Comparison of ENCODE assay signal across 7 mouse cellular contexts in genomic region chr4:126256967-126257881, GRCm38 (mm10). TPM values are rescaled to one million over a fixed set of nuclear protein-coding genes. Genes with fewer than 3 reads are reported as not detected.
DNase-seq lines count a peak whose midpoint lies in the region; ATAC-seq and TF ChIP-seq lines count a peak whose summit lies in the region.

No protein-coding gene starts in this region.

- H3K36me3 ChIP-seq in ES-Bruce4 (ENCODE audit: control insufficient read depth, insufficient read depth, low read length, poor library complexity, severe bottlenecking) = no peaks in the 10 kb centered on the region
- no peaks in the 10 kb centered on the region for H3K36me3 ChIP-seq in forebrain, embryonic 15.5 days
- no peaks in the 10 kb centered on the region for H3K36me3 ChIP-seq in hindbrain, embryonic 16.5 days (ENCODE audit: control insufficient read depth, insufficient read depth, low read length)
- H3K36me3 ChIP-seq in liver, embryonic 12.5 days = no peaks in the 10 kb centered on the region
- H3K36me3 ChIP-seq in neural tube, embryonic 11.5 days (ENCODE audit: control insufficient read depth, insufficient read depth, low read length) = no peaks in the 10 kb centered on the region

- H3K4me1 ChIP-seq in ES-Bruce4 (ENCODE audit: control insufficient read depth, insufficient read depth, low read length) = peaks cover 10% of the 10 kb centered on the region
- H3K4me1 ChIP-seq in bone marrow macrophage, adult 2 months (ENCODE audit: control insufficient read depth, insufficient read depth, low read length) = peaks cover 51% of the 10 kb centered on the region
- peaks cover 51% of the 10 kb centered on the region for H3K4me1 ChIP-seq in forebrain, embryonic 15.5 days
- H3K4me1 ChIP-seq in hindbrain, embryonic 16.5 days (ENCODE audit: control insufficient read depth, insufficient read depth, low read depth, low read length) = peaks cover 44% of the 10 kb centered on the region
- H3K4me1 ChIP-seq in liver, embryonic 12.5 days = peaks cover 86% of the 10 kb centered on the region
- H3K4me1 ChIP-seq in neural tube, embryonic 11.5 days (ENCODE audit: control insufficient read depth, insufficient read depth, low read length) = peaks cover 61% of the 10 kb centered on the region

- no peak for TF ChIP-seq POLR2A in ES-Bruce4 (IDR thresholded peaks at IDR 0.05; ENCODE audit: insufficient read depth, low read length)
- TF ChIP-seq POLR2A in bone marrow macrophage, adult 2 months (IDR thresholded peaks at IDR 0.05; ENCODE audit: borderline replicate concordance, low read depth, low read length) = no peak

- no peak for TF ChIP-seq EP300 in ES-Bruce4 (IDR thresholded peaks at IDR 0.05; ENCODE audit: insufficient read depth, low read depth, low read length)

- ATAC-seq in forebrain, embryonic 15.5 days (replicated peaks) = no peak
- ATAC-seq in hindbrain, embryonic 16.5 days = no peak
- ATAC-seq in liver, embryonic 12.5 days = no peak
- ATAC-seq in neural tube, embryonic 11.5 days (ENCODE audit: insufficient read depth, low FRiP score, low TSS enrichment) = no peak

- no peaks in the 10 kb centered on the region for H3K27me3 ChIP-seq in ES-Bruce4 (ENCODE audit: control insufficient read depth, insufficient read depth, low read length, poor library complexity, severe bottlenecking)
- no peaks in the 10 kb centered on the region for H3K27me3 ChIP-seq in forebrain, embryonic 15.5 days
- no peaks in the 10 kb centered on the region for H3K27me3 ChIP-seq in hindbrain, embryonic 16.5 days (replicated peaks; ENCODE audit: control insufficient read depth, insufficient read depth, low read length)
- peaks cover 39% of the 10 kb centered on the region for H3K27me3 ChIP-seq in liver, embryonic 12.5 days (replicated peaks)
- H3K27me3 ChIP-seq in neural tube, embryonic 11.5 days (ENCODE audit: control insufficient read depth, insufficient read depth, low read length) = no peaks in the 10 kb centered on the region

- peak overlapping the region; percentile 91 for H3K9ac ChIP-seq in ES-Bruce4 (ENCODE audit: low read depth, poor library complexity, severe bottlenecking)
- peak overlapping the region; percentile 99 for H3K9ac ChIP-seq in forebrain, embryonic 15.5 days (replicated peaks)
- H3K9ac ChIP-seq in hindbrain, embryonic 16.5 days (ENCODE audit: low read depth, low read length) = peak overlapping the region; percentile 83
- H3K9ac ChIP-seq in liver, embryonic 12.5 days = peak overlapping the region; percentile 92
- peak overlapping the region; percentile 97 for H3K9ac ChIP-seq in neural tube, embryonic 11.5 days (ENCODE audit: low read length)

- no peak overlapping the region for H3K27ac ChIP-seq in ES-Bruce4 (ENCODE audit: insufficient read depth, low read length)
- H3K27ac ChIP-seq in bone marrow macrophage, adult 2 months (ENCODE audit: insufficient read depth, low read depth, low read length) = peak overlapping the region; percentile 95
- peak overlapping the region; percentile 94 for H3K27ac ChIP-seq in forebrain, embryonic 15.5 days (replicated peaks)
- peak overlapping the region; percentile 93 for H3K27ac ChIP-seq in hindbrain, embryonic 16.5 days (ENCODE audit: low read depth, low read length)
- peak overlapping the region; percentile 85 for H3K27ac ChIP-seq in liver, embryonic 12.5 days
- H3K27ac ChIP-seq in neural tube, embryonic 11.5 days (ENCODE audit: low read depth, low read length) = peak overlapping the region; percentile 96

- WGBS in forebrain, embryonic 15.5 days = 5% methylated on average over 26 of the region's 26 CpGs
- WGBS in hindbrain, embryonic 16.5 days = 3% methylated on average over 26 of the region's 26 CpGs
- WGBS in liver, embryonic 12.5 days (ENCODE audit: insufficient replicate concordance) = 15% methylated on average over 26 of the region's 26 CpGs
- WGBS in neural tube, embryonic 11.5 days = 5% methylated on average over 26 of the region's 26 CpGs

- peak overlapping the region; percentile 91 for H3K4me3 ChIP-seq in ES-Bruce4 (ENCODE audit: low read depth, low read length)
- peak overlapping the region; percentile 77 for H3K4me3 ChIP-seq in bone marrow macrophage, adult 2 months (ENCODE audit: insufficient read depth, low read length)
- H3K4me3 ChIP-seq in forebrain, embryonic 15.5 days = peak overlapping the region; percentile 99
- peak overlapping the region; percentile 96 for H3K4me3 ChIP-seq in hindbrain, embryonic 16.5 days (ENCODE audit: low read length)
- peak overlapping the region; percentile 88 for H3K4me3 ChIP-seq in liver, embryonic 12.5 days
- H3K4me3 ChIP-seq in neural tube, embryonic 11.5 days (ENCODE audit: low read depth, low read length) = peak overlapping the region; percentile 98

- peak overlapping the region; percentile 97 for H3K4me2 ChIP-seq in forebrain, embryonic 15.5 days (replicated peaks)
- H3K4me2 ChIP-seq in hindbrain, embryonic 16.5 days (ENCODE audit: low read length) = peak overlapping the region; percentile 94
- peak overlapping the region; percentile 100 for H3K4me2 ChIP-seq in liver, embryonic 12.5 days
- peak overlapping the region; percentile 96 for H3K4me2 ChIP-seq in neural tube, embryonic 11.5 days (ENCODE audit: low read depth)

- no peaks in the 10 kb centered on the region for H3K9me3 ChIP-seq in ES-Bruce4 (replicated peaks; ENCODE audit: control insufficient read depth, insufficient read depth, low read length, poor library complexity, severe bottlenecking)
- no peaks in the 10 kb centered on the region for H3K9me3 ChIP-seq in forebrain, embryonic 15.5 days
- no peaks in the 10 kb centered on the region for H3K9me3 ChIP-seq in hindbrain, embryonic 16.5 days (ENCODE audit: control insufficient read depth, low read length)
- no peaks in the 10 kb centered on the region for H3K9me3 ChIP-seq in liver, embryonic 12.5 days (replicated peaks)
- no peaks in the 10 kb centered on the region for H3K9me3 ChIP-seq in neural tube, embryonic 11.5 days (ENCODE audit: control insufficient read depth, low read length)

- no peak for TF ChIP-seq CTCF in ES-Bruce4 (IDR thresholded peaks at IDR 0.05; ENCODE audit: low read depth, low read length)
- no peak for TF ChIP-seq CTCF in bone marrow macrophage, adult 2 months (IDR thresholded peaks at IDR 0.05; ENCODE audit: low read depth, low read length)

- peak; percentile 58 for DNase-seq in neural tube, embryonic 11.5 days (ENCODE audit: low spot score)
- no peak for DNase-seq in layer of hippocampus, postnatal 25 days (ENCODE audit: extremely low spot score in 1 of 2, low spot score in 1 of 2)

RNA-seq across cellular contexts. Expression of gene Map7d1, which starts 1.1 kb away (rescaled TPM):
- polyA plus RNA-seq in ES-Bruce4 (2011; ENCODE audit: insufficient read depth, insufficient read length, low read depth, missing spikeins) = 29.0 and 31.9 TPM in 2 replicates
- 131 and 139 TPM in 2 replicates for polyA plus RNA-seq in bone marrow macrophage, adult 2 months (2012; ENCODE audit: insufficient read depth, insufficient read length, missing spikeins)
- 76.8 and 79.6 TPM in 2 replicates for polyA plus RNA-seq in forebrain, embryonic 15.5 days (2015; fragmentation: Nextera tagmentation; extraction: Ambion mirVana)
- polyA plus RNA-seq in hindbrain, embryonic 16.5 days (2015; fragmentation: Nextera tagmentation; extraction: Ambion mirVana) = 59.8 and 71.7 TPM in 2 replicates
- polyA plus RNA-seq in liver, embryonic 12.5 days (2016; fragmentation: Nextera tagmentation; extraction: Ambion mirVana) = 20.9 and 23.3 TPM in 2 replicates
- 80.9 and 83.6 TPM in 2 replicates for polyA plus RNA-seq in neural tube, embryonic 11.5 days (2014; fragmentation: Nextera tagmentation; extraction: Ambion mirVana)
- 100 to 1,000 TPM; 242 to 265 TPM for total RNA-seq in layer of hippocampus, postnatal 25 days (2021)

RNA-seq across cellular contexts. Expression of gene Trappc3, which starts 4.9 kb away (rescaled TPM):
- 62.8 TPM in 2 replicates for polyA plus RNA-seq in ES-Bruce4 (2011; ENCODE audit: insufficient read depth, insufficient read length, low read depth, missing spikeins)
- polyA plus RNA-seq in bone marrow macrophage, adult 2 months (2012; ENCODE audit: insufficient read depth, insufficient read length, missing spikeins) = 69.6 and 79.6 TPM in 2 replicates
- 175 and 182 TPM in 2 replicates for polyA plus RNA-seq in forebrain, embryonic 15.5 days (2015; fragmentation: Nextera tagmentation; extraction: Ambion mirVana)
- polyA plus RNA-seq in hindbrain, embryonic 16.5 days (2015; fragmentation: Nextera tagmentation; extraction: Ambion mirVana) = 179 and 199 TPM in 2 replicates
- polyA plus RNA-seq in liver, embryonic 12.5 days (2016; fragmentation: Nextera tagmentation; extraction: Ambion mirVana) = 43.7 and 44.0 TPM in 2 replicates
- 32.1 and 45.4 TPM in 2 replicates for polyA plus RNA-seq in neural tube, embryonic 11.5 days (2014; fragmentation: Nextera tagmentation; extraction: Ambion mirVana)
- total RNA-seq in layer of hippocampus, postnatal 25 days (2021) = 10 to 100 TPM; 84.7 to 84.9 TPM

RNA-seq across cellular contexts. Expression of gene Col8a2, which starts 29.4 kb away (rescaled TPM):
- 1.0 and 1.2 TPM in 2 replicates for polyA plus RNA-seq in ES-Bruce4 (2011; ENCODE audit: insufficient read depth, insufficient read length, low read depth, missing spikeins)
- polyA plus RNA-seq in bone marrow macrophage, adult 2 months (2012; ENCODE audit: insufficient read depth, insufficient read length, missing spikeins) = not detected in 2 replicates
- polyA plus RNA-seq in forebrain, embryonic 15.5 days (2015; fragmentation: Nextera tagmentation; extraction: Ambion mirVana) = 2.0 and 3.0 TPM in 2 replicates
- polyA plus RNA-seq in hindbrain, embryonic 16.5 days (2015; fragmentation: Nextera tagmentation; extraction: Ambion mirVana) = 5.8 and 6.8 TPM in 2 replicates
- 1.8 and 2.3 TPM in 2 replicates for polyA plus RNA-seq in liver, embryonic 12.5 days (2016; fragmentation: Nextera tagmentation; extraction: Ambion mirVana)
- 7.4 and 7.9 TPM in 2 replicates for polyA plus RNA-seq in neural tube, embryonic 11.5 days (2014; fragmentation: Nextera tagmentation; extraction: Ambion mirVana)
- 1 to 10 TPM; 1.2 to 1.5 TPM for total RNA-seq in layer of hippocampus, postnatal 25 days (2021)

RNA-seq across cellular contexts. Expression of gene Thrap3, which starts 54.7 kb away (rescaled TPM):
- 456 and 495 TPM in 2 replicates for polyA plus RNA-seq in ES-Bruce4 (2011; ENCODE audit: insufficient read depth, insufficient read length, low read depth, missing spikeins)
- polyA plus RNA-seq in bone marrow macrophage, adult 2 months (2012; ENCODE audit: insufficient read depth, insufficient read length, missing spikeins) = 230 and 236 TPM in 2 replicates
- polyA plus RNA-seq in forebrain, embryonic 15.5 days (2015; fragmentation: Nextera tagmentation; extraction: Ambion mirVana) = 179 and 185 TPM in 2 replicates
- 107 and 120 TPM in 2 replicates for polyA plus RNA-seq in hindbrain, embryonic 16.5 days (2015; fragmentation: Nextera tagmentation; extraction: Ambion mirVana)
- polyA plus RNA-seq in liver, embryonic 12.5 days (2016; fragmentation: Nextera tagmentation; extraction: Ambion mirVana) = 162 and 163 TPM in 2 replicates
- polyA plus RNA-seq in neural tube, embryonic 11.5 days (2014; fragmentation: Nextera tagmentation; extraction: Ambion mirVana) = 197 and 217 TPM in 2 replicates
- total RNA-seq in layer of hippocampus, postnatal 25 days (2021) = 100 to 1,000 TPM; 133 to 154 TPM
